Mouse (Mus musculus) embryonic facial prominence, embryonic 12.5 days (tissue): ENCODE measurements around the gene Scarf1. TPM values are rescaled to one million over a fixed set of nuclear protein-coding genes. Genes with fewer than 3 reads are reported as not detected.

Source experiments
- ATAC-seq: fragments of 200-750 bp; cut with Nextera tagmentation; 2 replicates; pipeline ENCODE4 v1.8.0; 2017; ENCODE audit not compliant: insufficient number of reproducible peaks, insufficient read depth, low FRiP score, low TSS enrichment
- H3K27ac ChIP-seq: fragments of 300-500 bp; sonication (generic); 2 replicates; pipeline ENCODE4 v1.5.1; 2016; ENCODE audit warnings: mild to moderate bottlenecking
- H3K27me3 ChIP-seq: fragments of 300-500 bp; sonication (generic); 2 replicates; pipeline ENCODE4 v1.6.1; 2016; ENCODE audit warnings: mild to moderate bottlenecking, moderate library complexity
- H3K36me3 ChIP-seq: fragments of 300-500 bp; sonication (generic); 2 replicates; pipeline ENCODE4 v1.6.1; 2016; ENCODE audit warnings: mild to moderate bottlenecking
- H3K4me1 ChIP-seq: fragments of 300-500 bp; sonication (generic); 2 replicates; pipeline ENCODE4 v1.6.1; 2016
- H3K4me2 ChIP-seq: fragments of 300-500 bp; sonication (generic); replicated peaks from 2 replicates; pipeline ENCODE4 v1.6.1; 2016; ENCODE audit warnings: mild to moderate bottlenecking, moderate library complexity
- H3K4me3 ChIP-seq: fragments of 300-500 bp; sonication (generic); 2 replicates; pipeline ENCODE4 v1.5.1; 2016; ENCODE audit warnings: mild to moderate bottlenecking
- H3K9ac ChIP-seq: fragments of 300-500 bp; sonication (generic); 2 replicates; pipeline ENCODE4 v1.6.1; 2016; ENCODE audit warnings: mild to moderate bottlenecking, moderate library complexity
- H3K9me3 ChIP-seq: fragments of 300-500 bp; sonication (generic); 2 replicates; pipeline ENCODE4 v1.6.1; 2016; ENCODE audit warnings: mild to moderate bottlenecking, moderate library complexity
- WGBS: fragments of 180-500 bp; shearing (Covaris S2); methylation state at CpG from one replicate; pipeline ENCODE4 v1.1.7; 2016; 5-methylcytosine and 5-hydroxymethylcytosine counted together
- polyA plus RNA-seq: library from polyadenylated mRNA; unstranded; fragments of >200 nt; fragmentation: Nextera tagmentation; extraction: Ambion mirVana; gene quantifications from 2 replicates; pipeline ENCODE4 v1.2.1, GENCODE M21; 2016

Scarf1 gene
- polyA plus RNA-seq, 1 experiment from 2014 or later = 7.0 TPM

- Histone ChIP-seq H3K4me3 (peak overlapping the region; percentile 88; the same call in 1 of the 2 replicates), H3K4me1 (peaks cover 8% of the 10 kb centered on the region), H3K4me2 (peak overlapping the region; percentile 26; the same call in 1 of the 2 replicates), H3K9ac (no peak overlapping the region), H3K9me3 (no peaks in the 10 kb centered on the region), H3K36me3 (peaks cover 19% of the 10 kb centered on the region), H3K27ac (no peak overlapping the region), H3K27me3 (no peaks in the 10 kb centered on the region)
- ATAC-seq = peak; percentile 48; the same call in 1 of the 2 replicates
- 21% methylated on average over 3 of the region's 3 CpGs for WGBS
Measured at GRCm38 (mm10) chr11:75486192-75486591, 27.1 kb upstream of the Scarf1 start.

GRCm38 (mm10) chr11:75486601-75487285 is 26.6 kb upstream of the Scarf1 start, which contains the start of gene Prpf8:
TSS of gene Prpf8 (plus strand) at chr11:75486816.
- Histone ChIP-seq H3K9me3 (no peaks in the 10 kb centered on the region), H3K27me3 (no peaks in the 10 kb centered on the region), H3K4me1 (peaks cover 8% of the 10 kb centered on the region), H3K9ac (peak within 1 kb of the TSS; percentile 92), H3K27ac (peak within 1 kb of the TSS; percentile 69), H3K4me3 (peak within 1 kb of the TSS; percentile 88), H3K36me3 (peaks cover 24% of the 10 kb centered on the region), H3K4me2 (peak within 1 kb of the TSS; percentile 98)
- WGBS = under 1% methylated on average over 52 of the region's 52 CpGs
- peak; percentile 99 for ATAC-seq

GRCm38 (mm10) chr11:75487496-75487895 is 25.8 kb upstream of the Scarf1 start:
- whole genome bisulfite sequencing = 27% methylated on average over 6 of the region's 6 CpGs
- ATAC-seq = no peak
- Histone ChIP-seq H3K4me1 (peaks cover 8% of the 10 kb centered on the region), H3K9ac (peak overlapping the region; percentile 92), H3K27me3 (no peaks in the 10 kb centered on the region), H3K36me3 (peaks cover 32% of the 10 kb centered on the region), H3K27ac (no peak overlapping the region), H3K4me2 (peak overlapping the region; percentile 98), H3K4me3 (peak overlapping the region; percentile 88), H3K9me3 (no peaks in the 10 kb centered on the region)

GRCm38 (mm10) chr11:75494296-75495049 is 18.9 kb upstream of the Scarf1 start:
- no peak for ATAC-seq
- H3K36me3 ChIP-seq = peaks cover 97% of the 10 kb centered on the region
- no peak overlapping the region for H3K9ac ChIP-seq
- no peak overlapping the region for H3K4me2 ChIP-seq
- no peaks in the 10 kb centered on the region for H3K27me3 ChIP-seq
- WGBS = 96% methylated on average over 10 of the region's 10 CpGs
- no peaks in the 10 kb centered on the region for H3K4me1 ChIP-seq
- H3K27ac ChIP-seq = no peak overlapping the region
- no peaks in the 10 kb centered on the region for H3K9me3 ChIP-seq
- H3K4me3 ChIP-seq = no peak overlapping the region

- ATAC-seq = no peak
- H3K27ac ChIP-seq = no peak overlapping the region
- no peaks in the 10 kb centered on the region for H3K9me3 ChIP-seq
- H3K27me3 ChIP-seq = no peaks in the 10 kb centered on the region
- H3K4me3 ChIP-seq = no peak overlapping the region
- whole genome bisulfite sequencing = 90% methylated on average over 1 of the region's 1 CpGs
- H3K9ac ChIP-seq = no peak overlapping the region
- H3K36me3 ChIP-seq = peaks cover 97% of the 10 kb centered on the region
- H3K4me1 ChIP-seq = no peaks in the 10 kb centered on the region
- H3K4me2 ChIP-seq = no peak overlapping the region
Measured at GRCm38 (mm10) chr11:75498126-75498525, 15.2 kb upstream of the Scarf1 start.

- Histone ChIP-seq H3K4me1 (peaks cover 15% of the 10 kb centered on the region), H3K36me3 (peaks cover 55% of the 10 kb centered on the region), H3K27ac (no peak overlapping the region), H3K4me3 (no peak overlapping the region), H3K9me3 (no peaks in the 10 kb centered on the region), H3K9ac (no peak overlapping the region), H3K4me2 (no peak overlapping the region), H3K27me3 (no peaks in the 10 kb centered on the region; the same call in 1 of the 2 replicates)
- ATAC-seq = no peak
- WGBS = 95% methylated on average over 4 of the region's 4 CpGs
Measured at GRCm38 (mm10) chr11:75508162-75508561, 5.2 kb upstream of the Scarf1 start.

GRCm38 (mm10) chr11:75508904-75509303 is 4.4 kb upstream of the Scarf1 start:
- peaks cover 15% of the 10 kb centered on the region for H3K4me1 ChIP-seq
- no peak overlapping the region for H3K4me3 ChIP-seq
- no peak overlapping the region for H3K9ac ChIP-seq
- H3K4me2 ChIP-seq = no peak overlapping the region
- ATAC-seq = no peak
- peaks cover 48% of the 10 kb centered on the region for H3K36me3 ChIP-seq
- 63% methylated on average over 8 of the region's 8 CpGs for WGBS
- H3K27ac ChIP-seq = no peak overlapping the region
- no peaks in the 10 kb centered on the region for H3K9me3 ChIP-seq
- no peaks in the 10 kb centered on the region; the same call in 1 of the 2 replicates for H3K27me3 ChIP-seq

- Histone ChIP-seq H3K4me2 (peak within 1 kb of the TSS; percentile 83), H3K36me3 (peaks cover 38% of the 10 kb centered on the region), H3K27ac (peak within 1 kb of the TSS; percentile 72), H3K9ac (peak within 1 kb of the TSS; percentile 56), H3K4me1 (peaks cover 15% of the 10 kb centered on the region), H3K27me3 (no peaks in the 10 kb centered on the region; the same call in 1 of the 2 replicates), H3K4me3 (peak within 1 kb of the TSS; percentile 45), H3K9me3 (no peaks in the 10 kb centered on the region)
- peak; percentile 76 for ATAC-seq
- WGBS = 2% methylated on average over 43 of the region's 43 CpGs
Measured at GRCm38 (mm10) chr11:75509741-75510626, 3.4 kb upstream of the Scarf1 start, which contains the start of gene Rilp. TSS of gene Rilp (plus strand) at chr11:75510094.

- Histone ChIP-seq H3K36me3 (peaks cover 39% of the 10 kb centered on the region), H3K4me2 (peak overlapping the region; percentile 83), H3K27ac (peak overlapping the region; percentile 72), H3K9me3 (no peaks in the 10 kb centered on the region), H3K4me3 (peak overlapping the region; percentile 45), H3K9ac (peak overlapping the region; percentile 56), H3K4me1 (peaks cover 15% of the 10 kb centered on the region), H3K27me3 (no peaks in the 10 kb centered on the region; the same call in 1 of the 2 replicates)
- 1% methylated on average over 24 of the region's 24 CpGs for WGBS
- ATAC-seq = peak; percentile 78
Measured at GRCm38 (mm10) chr11:75510627-75510993, 2.7 kb upstream of the Scarf1 start.

GRCm38 (mm10) chr11:75511213-75511612 is 2.1 kb upstream of the Scarf1 start:
- H3K4me1 ChIP-seq = peaks cover 15% of the 10 kb centered on the region
- peaks cover 33% of the 10 kb centered on the region for H3K36me3 ChIP-seq
- no peak overlapping the region for H3K27ac ChIP-seq
- no peak overlapping the region for H3K9ac ChIP-seq
- no peaks in the 10 kb centered on the region; the same call in 1 of the 2 replicates for H3K27me3 ChIP-seq
- H3K4me3 ChIP-seq = no peak overlapping the region
- H3K9me3 ChIP-seq = no peaks in the 10 kb centered on the region
- WGBS = 86% methylated on average over 6 of the region's 6 CpGs
- H3K4me2 ChIP-seq = no peak overlapping the region
- ATAC-seq = no peak
